Mouse (Mus musculus) neural tube, embryonic 12.5 days (tissue): ENCODE data around the gene Fam110c. TPM values are rescaled to one million over a fixed set of nuclear protein-coding genes. Genes with fewer than 3 reads are reported as not detected.

Experiments used
- ATAC-seq: fragments of 200-750 bp; cut with Nextera tagmentation; 2 replicates; pipeline ENCODE4 v1.8.0; 2017; ENCODE audit warnings: low read depth, mild to moderate bottlenecking, moderate TSS enrichment, moderate library complexity; ENCODE audit not compliant: low FRiP score
- H3K27ac ChIP-seq: fragments of 300-500 bp; sonication (generic); 2 replicates; pipeline ENCODE4 v1.5.1; 2016
- H3K27me3 ChIP-seq: fragments of 300-500 bp; sonication (generic); replicated peaks from 2 replicates; pipeline ENCODE4 v1.6.1; 2016; ENCODE audit warnings: mild to moderate bottlenecking
- H3K36me3 ChIP-seq: fragments of 300-500 bp; sonication (generic); 2 replicates; pipeline ENCODE4 v1.6.1; 2016; ENCODE audit warnings: mild to moderate bottlenecking
- H3K4me1 ChIP-seq: fragments of 300-500 bp; sonication (generic); 2 replicates; pipeline ENCODE4 v1.6.1; 2016
- H3K4me2 ChIP-seq: fragments of 300-500 bp; sonication (generic); replicated peaks from 2 replicates; pipeline ENCODE4 v1.6.1; 2016; ENCODE audit warnings: mild to moderate bottlenecking
- H3K4me3 ChIP-seq: fragments of 300-500 bp; sonication (generic); 2 replicates; pipeline ENCODE4 v1.5.1; 2016
- H3K9ac ChIP-seq: fragments of 300-500 bp; sonication (generic); 2 replicates; pipeline ENCODE4 v1.6.1; 2016; ENCODE audit warnings: mild to moderate bottlenecking
- H3K9me3 ChIP-seq: fragments of 300-500 bp; sonication (generic); 2 replicates; pipeline ENCODE4 v1.6.1; 2016; ENCODE audit warnings: mild to moderate bottlenecking
- WGBS: fragments of 180-500 bp; shearing (Covaris S2); methylation state at CpG from one replicate; pipeline ENCODE4 v1.1.7; 2016; 5-methylcytosine and 5-hydroxymethylcytosine counted together
- polyA plus RNA-seq: library from polyadenylated mRNA; unstranded; fragments of >200 nt; fragmentation: Nextera tagmentation; extraction: Ambion mirVana; gene quantifications from 2 replicates; pipeline ENCODE4 v1.2.1, GENCODE M21; 2016

Gene Fam110c
- polyA plus RNA-seq, 1 experiment from 2014 or later = not detected

- Histone ChIP-seq H3K9ac (no peak overlapping the region), H3K4me1 (no peaks in the 10 kb centered on the region), H3K9me3 (no peaks in the 10 kb centered on the region), H3K27me3 (peaks cover 13% of the 10 kb centered on the region), H3K4me2 (no peak overlapping the region), H3K4me3 (no peak overlapping the region), H3K36me3 (no peaks in the 10 kb centered on the region), H3K27ac (no peak overlapping the region)
- 67% methylated on average over 6 of the region's 6 CpGs for WGBS
- ATAC-seq = no peak
Observed at GRCm38 (mm10) chr12:31080352-31080751, 6.7 kb downstream of the Fam110c start.

- H3K27ac ChIP-seq = no peak overlapping the region
- H3K4me3 ChIP-seq = no peak overlapping the region
- H3K4me1 ChIP-seq = no peaks in the 10 kb centered on the region
- H3K4me2 ChIP-seq = no peak overlapping the region
- no peak overlapping the region for H3K9ac ChIP-seq
- H3K27me3 ChIP-seq = peaks cover 6% of the 10 kb centered on the region; the same call in 1 of the 2 replicates
- ATAC-seq = no peak
- H3K36me3 ChIP-seq = no peaks in the 10 kb centered on the region
- 83% methylated on average over 6 of the region's 6 CpGs for WGBS
- H3K9me3 ChIP-seq = no peaks in the 10 kb centered on the region
Observed at GRCm38 (mm10) chr12:31080890-31081554, 7.4 kb downstream of the Fam110c start.

GRCm38 (mm10) chr12:31083007-31083406 is 9.3 kb downstream of the Fam110c start:
- Histone ChIP-seq H3K4me2 (no peak overlapping the region), H3K36me3 (no peaks in the 10 kb centered on the region), H3K9ac (no peak overlapping the region), H3K27ac (no peak overlapping the region), H3K4me1 (no peaks in the 10 kb centered on the region), H3K4me3 (no peak overlapping the region), H3K9me3 (no peaks in the 10 kb centered on the region), H3K27me3 (no peaks in the 10 kb centered on the region)
- ATAC-seq = no peak
- 80% methylated on average over 4 of the region's 4 CpGs for WGBS

- Histone ChIP-seq H3K4me3 (no peak overlapping the region), H3K27ac (no peak overlapping the region), H3K4me2 (no peak overlapping the region), H3K36me3 (no peaks in the 10 kb centered on the region), H3K27me3 (no peaks in the 10 kb centered on the region), H3K9ac (no peak overlapping the region), H3K9me3 (no peaks in the 10 kb centered on the region), H3K4me1 (no peaks in the 10 kb centered on the region)
- WGBS = 88% methylated on average over 4 of the region's 4 CpGs
- ATAC-seq = no peak
Observed at GRCm38 (mm10) chr12:31083407-31083806, 9.7 kb downstream of the Fam110c start.

- Histone ChIP-seq H3K27ac (no peak overlapping the region), H3K9ac (no peak overlapping the region), H3K36me3 (no peaks in the 10 kb centered on the region), H3K4me2 (no peak overlapping the region), H3K27me3 (no peaks in the 10 kb centered on the region), H3K4me1 (no peaks in the 10 kb centered on the region), H3K4me3 (no peak overlapping the region), H3K9me3 (no peaks in the 10 kb centered on the region)
- ATAC-seq = no peak
- 86% methylated on average over 4 of the region's 4 CpGs for WGBS
Observed at GRCm38 (mm10) chr12:31087060-31087459, 13.4 kb downstream of the Fam110c start.

- 26% methylated on average over 6 of the region's 6 CpGs for WGBS
- Histone ChIP-seq H3K36me3 (no peaks in the 10 kb centered on the region), H3K4me2 (no peak overlapping the region), H3K27ac (no peak overlapping the region), H3K9me3 (no peaks in the 10 kb centered on the region), H3K4me3 (no peak overlapping the region), H3K4me1 (no peaks in the 10 kb centered on the region), H3K27me3 (no peaks in the 10 kb centered on the region), H3K9ac (no peak overlapping the region)
- no peak for ATAC-seq
Observed at GRCm38 (mm10) chr12:31090401-31090800, 16.7 kb downstream of the Fam110c start.

GRCm38 (mm10) chr12:31090882-31091640 is 17.4 kb downstream of the Fam110c start:
- ATAC-seq = no peak
- no peaks in the 10 kb centered on the region for H3K4me1 ChIP-seq
- 79% methylated on average over 11 of the region's 11 CpGs for WGBS
- no peaks in the 10 kb centered on the region for H3K9me3 ChIP-seq
- H3K36me3 ChIP-seq = no peaks in the 10 kb centered on the region
- H3K27ac ChIP-seq = no peak overlapping the region
- no peaks in the 10 kb centered on the region for H3K27me3 ChIP-seq
- no peak overlapping the region for H3K9ac ChIP-seq
- H3K4me3 ChIP-seq = no peak overlapping the region
- H3K4me2 ChIP-seq = no peak overlapping the region

- H3K9me3 ChIP-seq = no peaks in the 10 kb centered on the region
- no peaks in the 10 kb centered on the region for H3K27me3 ChIP-seq
- 13% methylated on average over 5 of the region's 5 CpGs for WGBS
- no peaks in the 10 kb centered on the region for H3K4me1 ChIP-seq
- no peak overlapping the region for H3K27ac ChIP-seq
- H3K4me2 ChIP-seq = no peak overlapping the region
- H3K4me3 ChIP-seq = no peak overlapping the region
- H3K36me3 ChIP-seq = no peaks in the 10 kb centered on the region
- ATAC-seq = no peak
- no peak overlapping the region for H3K9ac ChIP-seq
Observed at GRCm38 (mm10) chr12:31092481-31092880, 18.8 kb downstream of the Fam110c start.

GRCm38 (mm10) chr12:31097185-31097584 is 23.5 kb downstream of the Fam110c start:
- no peak overlapping the region for H3K4me3 ChIP-seq
- WGBS = 93% methylated on average over 6 of the region's 6 CpGs
- no peaks in the 10 kb centered on the region for H3K36me3 ChIP-seq
- H3K9ac ChIP-seq = no peak overlapping the region
- no peaks in the 10 kb centered on the region for H3K27me3 ChIP-seq
- no peak overlapping the region for H3K27ac ChIP-seq
- H3K9me3 ChIP-seq = no peaks in the 10 kb centered on the region
- H3K4me2 ChIP-seq = no peak overlapping the region
- H3K4me1 ChIP-seq = no peaks in the 10 kb centered on the region
- no peak for ATAC-seq

- Histone ChIP-seq H3K4me1 (no peaks in the 10 kb centered on the region), H3K9ac (no peak overlapping the region), H3K4me2 (no peak overlapping the region), H3K27me3 (no peaks in the 10 kb centered on the region), H3K4me3 (no peak overlapping the region), H3K36me3 (no peaks in the 10 kb centered on the region), H3K27ac (no peak overlapping the region), H3K9me3 (no peaks in the 10 kb centered on the region)
- no peak for ATAC-seq
- 97% methylated on average over 4 of the region's 4 CpGs for WGBS
Observed at GRCm38 (mm10) chr12:31101190-31101589, 27.5 kb downstream of the Fam110c start.

GRCm38 (mm10) chr12:31101821-31102220 is 28.2 kb downstream of the Fam110c start:
- Histone ChIP-seq H3K4me1 (no peaks in the 10 kb centered on the region), H3K9ac (no peak overlapping the region), H3K4me3 (no peak overlapping the region), H3K9me3 (no peaks in the 10 kb centered on the region), H3K27ac (no peak overlapping the region), H3K27me3 (no peaks in the 10 kb centered on the region), H3K4me2 (no peak overlapping the region), H3K36me3 (no peaks in the 10 kb centered on the region)
- WGBS = 91% methylated on average over 4 of the region's 4 CpGs
- no peak for ATAC-seq

- Histone ChIP-seq H3K4me2 (no peak overlapping the region), H3K4me1 (no peaks in the 10 kb centered on the region), H3K27me3 (no peaks in the 10 kb centered on the region), H3K36me3 (no peaks in the 10 kb centered on the region), H3K9me3 (no peaks in the 10 kb centered on the region), H3K9ac (no peak overlapping the region), H3K27ac (no peak overlapping the region), H3K4me3 (no peak overlapping the region)
- whole genome bisulfite sequencing = 20% methylated on average over 8 of the region's 8 CpGs
- ATAC-seq = no peak
Observed at GRCm38 (mm10) chr12:31116005-31116466, 42.4 kb downstream of the Fam110c start.
